Mouse (Mus musculus): ENCODE measurements around the gene N4bp2l2.

The N4bp2l2 gene

DNA sequence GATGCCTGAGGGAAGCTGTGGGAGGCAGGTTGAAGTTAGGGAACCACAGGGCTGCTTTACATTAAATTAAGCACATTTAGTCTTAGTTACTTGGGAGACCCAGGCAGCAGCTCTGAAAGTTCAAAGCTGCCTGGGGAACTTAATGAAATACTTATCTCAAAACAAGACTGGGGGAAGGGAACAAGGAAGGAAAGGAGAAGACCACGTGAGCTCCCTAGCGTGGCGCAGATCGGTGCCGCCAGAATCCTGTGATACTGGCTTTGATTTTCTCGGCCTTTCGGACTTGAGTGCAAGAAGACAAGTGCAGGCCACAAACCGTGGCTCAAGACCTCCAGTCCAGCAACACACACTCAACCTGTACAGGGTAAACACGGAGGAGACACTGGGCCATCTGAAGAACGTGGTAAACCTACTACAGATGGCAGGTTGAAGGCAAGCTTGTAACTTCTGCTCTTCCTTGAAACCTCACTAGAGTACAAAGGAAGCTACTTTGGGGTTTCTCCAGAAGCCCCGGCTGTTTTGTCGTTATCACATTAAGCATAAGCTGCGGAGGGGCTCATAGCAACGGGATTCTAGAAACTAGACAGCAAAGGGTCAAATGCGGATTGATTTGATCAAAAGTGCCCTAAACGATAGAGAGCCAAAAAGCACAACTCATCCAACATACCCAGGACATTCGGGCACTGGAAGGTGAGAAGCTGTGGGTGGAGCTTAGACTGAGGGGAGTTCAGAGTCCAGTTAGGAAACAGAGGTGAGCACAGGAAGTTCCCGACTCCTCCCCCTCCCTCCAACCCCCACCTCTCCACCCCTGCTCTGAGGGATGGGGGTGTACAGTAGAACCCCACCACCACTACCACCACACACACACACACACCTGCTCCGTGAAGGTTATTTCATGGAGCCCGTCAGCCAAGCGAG lies 67.5 kb downstream of the N4bp2l2 start:
- DNase-seq (ENCODE audit: low read depth, low spot score), result no peak

GRCm38 (mm10) chr5:150597088-150597487 lies 68.9 kb downstream of the N4bp2l2 start, which contains the start of gene N4bp2l1:
Gene N4bp2l1, minus strand, starts transcription at chr5:150597188.
- no peak for DNase-seq (ENCODE audit: low read depth, low spot score)

- no peak for DNase-seq (ENCODE audit: low read depth, low spot score)
These were observed 70.5 kb downstream of the N4bp2l2 start for GRCm38 (mm10) chr5:150595366-150596016.

GRCm38 (mm10) chr5:150594649-150595339 lies 71.2 kb downstream of the N4bp2l2 start:
- no peak for DNase-seq (ENCODE audit: low read depth, low spot score)

DNA sequence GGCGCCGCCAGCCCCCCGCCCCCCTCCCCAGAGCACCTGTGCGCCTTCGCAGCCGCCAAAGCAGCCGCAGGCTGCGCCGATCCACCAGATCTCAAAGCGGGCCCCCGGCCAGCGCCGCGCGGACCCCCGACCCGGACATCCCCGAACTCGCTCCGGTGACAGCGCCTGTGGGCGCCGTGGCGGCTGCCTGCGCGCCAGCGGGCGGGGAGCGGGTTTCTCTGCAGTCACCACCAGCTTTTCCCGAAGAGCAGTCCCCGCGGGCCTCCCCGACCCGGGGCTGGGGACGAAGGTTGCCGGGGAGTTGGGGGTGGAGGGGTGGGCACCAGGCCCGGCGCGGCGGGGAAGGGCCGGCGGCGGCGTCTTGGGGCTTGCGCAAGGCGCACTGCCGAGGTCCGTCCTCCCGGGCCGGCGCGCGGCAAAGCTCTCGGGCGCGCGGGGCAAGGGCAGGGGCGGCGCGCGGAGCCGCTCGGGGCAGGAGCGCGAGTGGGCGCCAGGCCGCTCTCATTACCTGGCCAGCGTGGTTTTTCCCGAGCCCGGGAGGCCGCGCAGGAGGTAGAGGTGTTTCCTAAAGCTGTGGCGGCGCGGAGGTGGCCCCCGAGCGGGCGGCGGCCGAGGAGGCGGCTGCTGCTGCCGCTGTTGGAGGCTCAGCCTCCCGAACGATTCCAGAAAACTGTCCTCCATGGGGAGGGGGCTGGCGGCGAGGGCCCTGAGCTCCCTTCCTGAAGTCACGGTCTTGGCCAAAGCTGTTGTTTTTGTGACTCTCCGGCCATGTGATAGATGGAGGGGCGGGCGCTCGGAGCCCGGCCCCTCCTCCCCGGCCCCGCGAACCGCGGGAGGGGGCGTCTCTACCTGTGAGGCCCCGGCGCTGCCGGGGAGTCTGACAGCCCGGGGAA lies 72.0 kb downstream of the N4bp2l2 start:
- no peak for DNase-seq (ENCODE audit: low read depth, low spot score)

- DNase-seq (ENCODE audit: low read depth, low spot score), result no peak
These were observed 72.9 kb downstream of the N4bp2l2 start for GRCm38 (mm10) chr5:150592904-150593755.

DNA sequence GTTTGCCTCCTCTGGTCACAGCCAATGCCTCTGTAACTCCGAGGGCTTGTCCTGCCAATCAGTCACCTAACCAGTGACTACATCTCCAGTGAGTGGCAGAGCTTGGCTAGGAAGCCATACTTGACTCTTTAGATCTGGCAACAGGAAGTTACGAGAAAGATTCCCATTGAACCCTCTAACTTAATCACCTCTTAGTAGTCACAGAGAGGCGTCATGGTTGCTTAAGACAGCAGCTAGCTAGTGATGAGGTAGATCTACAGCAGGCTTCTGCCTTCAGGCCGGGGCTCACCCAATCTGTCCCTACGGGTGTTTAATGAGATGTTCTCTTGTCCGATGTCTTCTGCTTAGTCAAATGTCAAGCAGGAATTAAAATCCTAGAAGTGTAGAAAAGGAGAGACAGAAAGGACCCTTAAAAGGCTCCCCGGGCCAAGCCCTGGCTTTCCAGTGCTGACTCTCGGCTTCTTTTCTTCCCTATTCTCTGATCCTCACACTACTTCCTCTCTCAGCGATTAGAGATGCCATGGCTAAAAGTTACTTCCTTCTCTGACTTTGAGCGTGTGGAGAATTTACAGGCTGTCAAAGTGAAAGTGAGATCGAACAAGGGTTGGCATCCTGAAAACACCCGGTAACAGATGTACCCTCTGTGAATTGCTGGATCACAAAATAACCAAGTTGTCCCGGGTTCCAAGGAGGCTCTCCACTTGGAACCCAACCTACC lies 73.6 kb downstream of the N4bp2l2 start:
- DNase-seq (ENCODE audit: low read depth, low spot score), result no peak

- DNase-seq (ENCODE audit: low read depth, low spot score), result no peak
These were observed 76.0 kb downstream of the N4bp2l2 start for GRCm38 (mm10) chr5:150589945-150590344.

GRCm38 (mm10) chr5:150584337-150584729 lies 81.7 kb downstream of the N4bp2l2 start:
- DNase-seq (ENCODE audit: low read depth, low spot score), result peak; percentile 25

DNA sequence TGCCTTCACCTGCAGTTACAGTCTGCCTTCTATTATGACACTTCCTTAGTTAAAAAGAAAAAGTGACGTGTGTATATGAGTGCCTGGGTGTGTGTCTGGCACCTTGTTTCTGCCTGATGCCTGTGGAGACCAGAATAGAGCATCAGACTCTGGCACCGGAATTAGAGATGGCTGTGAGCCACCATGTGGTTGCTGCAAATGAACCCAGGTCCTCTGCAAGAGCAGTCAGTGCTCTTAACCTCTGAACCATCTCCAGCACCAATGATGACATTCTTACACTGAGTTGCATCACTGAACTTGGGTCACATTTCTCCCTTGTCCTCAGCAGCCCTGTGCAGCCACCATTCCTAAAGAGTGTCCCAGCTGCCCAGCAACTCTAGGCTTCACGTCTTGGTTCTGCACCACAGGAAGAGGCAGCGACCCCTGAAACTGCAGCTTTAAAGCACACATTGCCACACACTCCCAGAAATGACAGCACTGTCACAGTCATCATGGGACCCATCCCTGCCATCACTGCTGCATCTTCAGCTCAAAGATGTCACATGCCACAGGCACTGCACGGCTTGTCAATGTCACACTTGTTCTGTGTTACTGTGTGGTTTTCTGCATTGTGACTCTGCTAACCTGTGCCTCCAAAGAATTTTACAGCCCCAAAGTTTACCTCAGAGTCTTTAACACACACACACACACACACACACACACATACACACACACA lies 82.2 kb downstream of the N4bp2l2 start:
- peak; percentile 65 for DNase-seq (ENCODE audit: low read depth, low spot score)

- DNase-seq (ENCODE audit: low read depth, low spot score), result no peak
These were observed 82.8 kb downstream of the N4bp2l2 start for GRCm38 (mm10) chr5:150583181-150583580.

- DNase-seq (ENCODE audit: low read depth, low spot score), result no peak
These were observed 84.8 kb downstream of the N4bp2l2 start for GRCm38 (mm10) chr5:150581180-150581579.

- peak; percentile 90 for DNase-seq (ENCODE audit: low read depth, low spot score)
These were observed 87.3 kb downstream of the N4bp2l2 start for GRCm38 (mm10) chr5:150578613-150579171.

DNA sequence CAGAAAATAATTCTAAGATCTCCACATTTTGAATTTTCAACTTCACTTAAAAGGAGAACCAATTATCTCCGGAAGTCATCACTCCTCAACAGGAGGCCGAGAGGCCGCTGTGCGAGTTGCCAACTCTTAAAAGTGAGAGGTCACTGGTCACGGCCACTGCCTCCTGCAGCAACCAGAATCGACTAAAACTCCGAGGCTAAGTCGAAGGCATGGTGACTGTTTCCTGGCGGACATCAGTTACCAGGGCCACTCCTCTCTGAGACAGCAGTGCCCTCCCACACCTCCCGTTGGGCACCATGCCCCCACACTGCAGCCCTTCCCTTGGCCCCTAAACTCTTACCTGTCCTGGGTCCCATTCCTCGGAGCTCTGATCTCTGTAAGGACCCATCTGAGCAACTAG lies 89.2 kb downstream of the N4bp2l2 start:
- no peak for DNase-seq (ENCODE audit: low read depth, low spot score)

- no peak for DNase-seq (ENCODE audit: low read depth, low spot score)
These were observed 91.1 kb downstream of the N4bp2l2 start for GRCm38 (mm10) chr5:150574885-150575284.

GRCm38 (mm10) chr5:150574403-150574802 lies 91.6 kb downstream of the N4bp2l2 start:
- DNase-seq (ENCODE audit: low read depth, low spot score), result no peak

DNA sequence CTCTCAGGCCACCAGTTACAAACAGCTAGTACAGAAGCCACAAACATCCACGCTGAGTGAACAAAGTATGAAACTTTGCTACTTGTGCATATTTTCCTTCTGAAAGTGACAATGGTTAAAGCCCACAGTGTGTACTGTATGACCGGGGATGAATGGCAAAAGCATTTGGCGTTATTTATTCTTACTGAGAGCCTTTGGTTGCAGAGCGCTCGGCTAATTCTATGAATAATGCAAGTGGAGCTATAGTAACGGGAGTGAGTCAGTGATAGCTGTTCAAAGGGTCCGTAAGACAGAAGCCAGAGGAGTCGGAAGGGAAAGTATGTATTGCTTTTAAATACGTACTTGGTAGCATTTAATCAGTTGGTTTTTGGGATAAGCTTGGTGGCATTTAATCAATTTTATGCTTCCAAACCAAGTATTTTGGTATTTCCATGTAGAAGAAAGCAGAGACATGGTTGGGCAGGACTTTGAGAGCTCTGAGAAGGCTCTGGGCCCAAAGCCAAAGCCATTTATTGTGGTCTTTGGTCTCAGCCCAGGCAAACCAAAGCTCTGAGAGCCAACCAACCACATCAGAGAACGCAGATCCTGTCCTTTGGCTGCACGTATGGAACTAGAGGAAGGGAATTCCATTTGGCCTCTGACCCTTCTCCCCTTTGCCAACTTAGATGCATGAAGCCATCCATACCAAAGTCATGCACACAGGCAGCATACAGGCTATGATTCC lies 95.3 kb downstream of the N4bp2l2 start:
- peak; percentile 49 for DNase-seq (ENCODE audit: low read depth, low spot score)

DNA sequence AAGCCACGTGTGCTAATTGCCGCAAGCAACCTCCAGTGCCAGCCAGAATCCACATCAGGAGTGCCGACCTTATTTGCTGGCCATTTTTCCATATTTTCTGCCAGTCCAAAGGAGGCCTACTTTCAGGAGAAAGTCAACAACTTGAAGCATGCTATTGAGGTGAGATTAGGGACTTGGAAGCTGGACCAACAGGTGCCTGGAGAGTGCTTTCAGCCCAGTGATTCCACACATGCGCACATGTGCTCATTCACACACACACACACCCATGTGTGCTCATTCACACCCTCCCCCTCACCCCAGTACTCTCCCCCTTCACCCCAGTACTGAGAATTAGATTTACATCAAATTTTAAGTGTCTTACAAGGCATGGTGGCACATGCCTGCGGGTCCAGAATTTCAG lies 99.0 kb downstream of the N4bp2l2 start:
- no peak for DNase-seq (ENCODE audit: low read depth, low spot score)
